Comparison of ENCODE assay signal across 9 mouse cellular contexts in the genomic region with DNA sequence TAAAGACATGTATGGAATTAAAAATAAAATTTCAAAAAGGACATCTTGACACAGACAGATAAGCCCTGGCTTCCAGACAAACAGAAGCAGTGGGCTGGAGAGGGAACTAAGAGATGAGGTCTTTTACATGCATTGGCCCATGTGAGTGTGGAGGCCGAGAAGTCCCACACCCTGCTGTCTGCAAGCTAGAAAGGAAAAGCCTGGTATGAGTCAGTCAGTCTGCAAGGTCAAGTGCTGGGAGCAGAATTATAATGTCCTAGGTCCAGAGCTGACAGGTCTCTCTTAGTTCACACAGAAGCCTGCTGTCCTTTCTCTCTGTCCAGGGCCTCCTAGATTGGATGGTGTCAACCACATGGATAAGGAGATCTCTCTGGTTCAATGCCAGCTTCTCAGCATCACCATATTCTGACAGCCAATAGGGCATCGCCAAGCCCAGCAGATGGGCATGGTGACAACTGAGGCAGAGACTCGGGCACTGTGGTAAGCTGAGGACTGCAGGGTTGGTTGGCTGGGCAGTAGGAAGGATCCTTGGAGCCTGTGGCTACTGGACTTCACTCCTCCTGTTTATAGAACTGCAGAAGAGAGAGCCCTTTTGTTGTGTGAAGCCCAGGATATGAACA.
"Had no signal": no experiment of that assay in that cellular context is flagged by ENCODE, and none has a peak within 500 bp of the region (broad histone marks: within the 10 kb centered on the region; RNA-seq: fewer than 3 reads in every experiment).

No protein-coding gene starts in this region.

- DNase-seq: kidney, postnatal 25 days; layer of hippocampus, postnatal 36 days; liver, embryonic 13.5 days; lung, adult 2 months; lung, postnatal 14 days; lung, postnatal 4 days; midbrain, embryonic 14.5 days; thymus, adult 18-20 months; thymus, postnatal 36 days had no signal
